Comparison of ENCODE assay signal across 17 mouse cellular contexts in the genomic region with DNA sequence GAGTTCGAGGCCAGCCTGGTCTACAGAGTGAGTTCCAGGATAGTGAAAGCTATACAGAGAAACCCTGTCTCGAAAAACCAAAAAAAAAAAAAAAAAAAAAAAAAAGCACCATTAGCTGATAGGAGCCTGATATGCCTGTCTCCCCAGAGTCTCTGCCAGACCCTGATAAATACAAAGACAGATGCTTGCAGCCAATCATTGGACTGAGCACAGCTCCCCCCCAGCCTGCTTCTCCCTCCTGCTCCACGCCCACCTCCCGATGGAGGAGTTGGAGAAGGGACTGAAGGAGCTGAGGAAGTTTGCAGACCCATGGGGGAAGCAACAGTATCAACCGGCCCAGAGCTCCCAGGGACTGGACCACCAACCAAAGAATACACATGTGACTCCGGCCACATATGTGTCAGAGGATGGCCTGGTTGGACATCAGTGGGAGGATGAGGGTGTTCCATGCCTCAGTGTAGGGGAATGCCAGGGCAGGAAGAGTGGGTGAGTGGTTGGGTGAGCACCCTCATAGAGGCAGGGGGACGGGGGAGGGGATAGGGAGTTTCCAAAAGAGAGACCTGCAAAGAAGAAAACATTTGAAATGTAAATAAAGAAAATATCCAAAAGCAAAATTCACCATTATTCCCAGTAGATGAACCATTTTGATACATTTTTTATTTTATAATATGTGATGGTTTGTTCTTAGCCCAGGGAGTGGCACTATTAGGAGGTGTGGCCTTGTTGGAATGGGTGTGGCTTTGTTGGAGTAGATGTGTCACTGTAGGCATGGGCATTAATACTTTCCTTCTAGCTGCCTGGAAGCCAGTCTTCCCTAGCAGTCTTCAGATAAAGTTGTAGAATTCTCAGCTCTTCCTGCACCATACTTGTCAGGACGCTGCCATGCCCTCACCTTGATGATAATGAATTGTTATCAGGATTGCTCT.
"Had no signal": no experiment of that assay in that cellular context is flagged by ENCODE, and none has a peak within 500 bp of the region (broad histone marks: within the 10 kb centered on the region; RNA-seq: fewer than 3 reads in every experiment).

No protein-coding gene starts in this region.

- DNase-seq: kidney, adult 11 months; kidney, adult 9 months; kidney, postnatal 10 days; kidney, postnatal 4 days; lung, adult 2 months; lung, postnatal 36 days; retina, postnatal 1 day; right cerebral cortex, postnatal 25 days; thymus, adult 18-20 months; thymus, postnatal 25 days had no signal

- H3K27ac ChIP-seq: hindbrain, postnatal 0 days; layer of hippocampus, adult 2 months; limb, embryonic 10.5 days; midbrain, embryonic 15.5 days; neural tube, embryonic 13.5 days had no signal

- H3K4me1 ChIP-seq: midbrain, embryonic 15.5 days; neural tube, embryonic 13.5 days had no signal

- ATAC-seq: hindbrain, postnatal 0 days; lung, postnatal 0 days; midbrain, embryonic 15.5 days had no signal

- H3K27me3 ChIP-seq: midbrain, embryonic 15.5 days; neural tube, embryonic 13.5 days had no signal

- H3K9me3 ChIP-seq: limb, embryonic 10.5 days; midbrain, embryonic 15.5 days; neural tube, embryonic 13.5 days had no signal

- H3K4me2 ChIP-seq: midbrain, embryonic 11.5 days; midbrain, embryonic 15.5 days; neural tube, embryonic 13.5 days had no signal

- H3K9ac ChIP-seq: midbrain, embryonic 15.5 days; neural tube, embryonic 13.5 days had no signal

- H3K36me3 ChIP-seq: limb, embryonic 10.5 days; midbrain, embryonic 15.5 days; neural tube, embryonic 13.5 days had no signal

- H3K4me3 ChIP-seq: layer of hippocampus, adult 2 months; limb, embryonic 10.5 days; midbrain, embryonic 15.5 days; neural tube, embryonic 13.5 days had no signal
